Mouse (Mus musculus): ENCODE results near the gene Grin2a. TPM values are rescaled to one million over a fixed set of nuclear protein-coding genes. Genes with fewer than 3 reads are reported as not detected.

Gene Grin2a
- total and polyA plus RNA-seq, 2 experiments = not detected

DNA sequence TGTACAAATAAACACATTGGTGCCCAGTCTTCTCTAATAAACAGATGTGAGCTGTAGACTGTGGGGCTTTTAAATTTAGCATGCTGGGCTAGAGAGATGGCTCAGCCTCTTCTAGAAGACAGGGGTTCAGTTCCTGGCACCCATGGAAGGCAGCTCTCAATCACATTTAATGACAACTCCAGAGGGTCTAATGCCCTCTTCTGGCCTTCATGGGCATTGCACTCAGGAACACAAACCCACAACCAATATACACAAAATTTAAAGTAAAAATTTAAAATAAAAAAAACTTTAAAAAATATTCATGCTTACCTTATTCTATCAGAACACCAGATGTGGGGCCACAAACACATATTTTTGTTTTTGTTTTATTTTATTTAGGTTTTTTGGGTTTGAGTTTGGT is 2.6 kb upstream of the Grin2a start:
- no peaks in the 10 kb centered on the region for H3K79me2 ChIP-seq (ENCODE audit: control insufficient read depth, insufficient read depth, low read length)
- H3K9ac ChIP-seq (ENCODE audit: low read depth, low read length) = no peak overlapping the region
- no peak overlapping the region for H3K27ac ChIP-seq (replicated peaks; ENCODE audit: insufficient read depth, low read depth, low read length)
- H3K36me3 ChIP-seq (ENCODE audit: control insufficient read depth, insufficient read depth, low read length) = no peaks in the 10 kb centered on the region
- TF ChIP-seq CTCF (IDR thresholded peaks at IDR 0.05; ENCODE audit: low read depth, low read length) = no peak
- TF ChIP-seq POLR2A (IDR thresholded peaks at IDR 0.05; ENCODE audit: extremely low read depth, insufficient read depth, low read length) = no peak
- H3K27me3 ChIP-seq (ENCODE audit: control insufficient read depth, insufficient read depth, low read length) = peaks cover 9% of the 10 kb centered on the region
- no peak overlapping the region for H3K4me3 ChIP-seq (ENCODE audit: insufficient read depth, low read depth, low read length)
- DNase-seq (ENCODE audit: extremely low read depth, low read depth, low spot score) = no peak
- no peaks in the 10 kb centered on the region for H3K4me1 ChIP-seq (ENCODE audit: control insufficient read depth, insufficient read depth, low read length)

GRCm38 (mm10) chr16:9995814-9996210 is 452 bp upstream of the Grin2a start:
- no peak for DNase-seq (ENCODE audit: extremely low read depth, low read depth, low spot score)
- WGBS = 28% methylated on average over 13 of the region's 13 CpGs
- Histone ChIP-seq H3K27ac (replicated peaks; ENCODE audit: insufficient read depth, low read depth, low read length) (no peak overlapping the region), H3K4me1 (ENCODE audit: control insufficient read depth, insufficient read depth, low read length) (no peaks in the 10 kb centered on the region), H3K36me3 (ENCODE audit: control insufficient read depth, insufficient read depth, low read length) (no peaks in the 10 kb centered on the region), H3K9ac (ENCODE audit: low read depth, low read length) (no peak overlapping the region), H3K27me3 (ENCODE audit: control insufficient read depth, insufficient read depth, low read length) (peaks cover 12% of the 10 kb centered on the region), H3K79me2 (ENCODE audit: control insufficient read depth, insufficient read depth, low read length) (no peaks in the 10 kb centered on the region), H3K4me3 (ENCODE audit: insufficient read depth, low read depth, low read length) (no peak overlapping the region)
- TF ChIP-seq POLR2A (IDR thresholded peaks at IDR 0.05; ENCODE audit: extremely low read depth, insufficient read depth, low read length) (no peak), CTCF (IDR thresholded peaks at IDR 0.05; ENCODE audit: low read depth, low read length) (no peak)

DNA sequence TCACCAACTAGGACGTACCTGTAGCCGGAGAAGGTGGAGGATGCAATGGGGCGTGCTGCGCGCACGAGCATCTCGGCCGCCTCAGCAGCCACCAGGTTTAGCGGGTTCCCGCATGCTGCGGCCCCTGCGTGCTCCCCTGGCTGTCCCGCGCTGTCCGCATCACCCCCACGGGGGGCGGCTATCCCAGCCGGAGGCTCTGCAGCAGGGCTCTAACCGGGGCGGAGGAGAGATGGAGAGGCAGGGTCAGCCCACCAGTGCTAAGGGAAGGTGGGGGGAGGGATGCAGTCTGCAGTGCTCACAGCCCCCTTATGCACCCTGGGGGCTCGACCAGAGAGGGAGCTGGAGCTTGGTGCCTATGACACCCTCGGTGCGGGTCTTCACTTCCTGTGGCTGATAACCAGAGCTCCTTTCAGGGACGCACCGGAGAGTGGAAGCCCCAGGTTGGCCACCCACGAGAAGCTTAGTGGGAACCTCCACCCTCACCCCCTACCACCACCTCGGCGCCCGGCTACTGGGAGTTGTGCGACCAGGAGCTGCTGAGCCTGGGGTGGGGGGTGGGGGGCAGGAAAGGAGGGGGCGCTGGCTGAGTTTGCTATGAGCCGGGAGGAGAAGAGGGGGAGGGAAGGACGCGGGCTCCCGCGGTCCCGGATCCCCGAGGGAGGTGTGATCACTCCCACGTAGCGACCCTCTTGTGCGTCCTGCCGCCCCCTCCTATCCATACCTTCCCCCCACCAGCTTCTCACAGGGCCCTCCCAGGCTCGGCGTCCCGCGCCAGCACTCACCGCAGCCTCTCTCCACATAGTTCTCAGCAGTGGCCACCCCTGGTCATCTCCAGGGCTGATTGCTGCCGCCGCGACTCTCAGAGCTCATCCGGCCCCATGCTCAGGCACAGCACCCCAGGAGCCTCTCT is 1.1 kb downstream of the Grin2a start:
- peaks cover 12% of the 10 kb centered on the region for H3K27me3 ChIP-seq (ENCODE audit: control insufficient read depth, insufficient read depth, low read length)
- H3K4me1 ChIP-seq (ENCODE audit: control insufficient read depth, insufficient read depth, low read length) = no peaks in the 10 kb centered on the region
- no peak overlapping the region for H3K27ac ChIP-seq (replicated peaks; ENCODE audit: insufficient read depth, low read depth, low read length)
- TF ChIP-seq CTCF (IDR thresholded peaks at IDR 0.05; ENCODE audit: low read depth, low read length) (no peak), POLR2A (IDR thresholded peaks at IDR 0.05; ENCODE audit: extremely low read depth, insufficient read depth, low read length) (no peak)
- no peak overlapping the region for H3K9ac ChIP-seq (ENCODE audit: low read depth, low read length)
- no peaks in the 10 kb centered on the region for H3K79me2 ChIP-seq (ENCODE audit: control insufficient read depth, insufficient read depth, low read length)
- no peak for DNase-seq (ENCODE audit: extremely low read depth, low read depth, low spot score)
- WGBS = 3% methylated on average over 43 of the region's 51 CpGs
- no peaks in the 10 kb centered on the region for H3K36me3 ChIP-seq (ENCODE audit: control insufficient read depth, insufficient read depth, low read length)
- H3K4me3 ChIP-seq (ENCODE audit: insufficient read depth, low read depth, low read length) = no peak overlapping the region

DNA sequence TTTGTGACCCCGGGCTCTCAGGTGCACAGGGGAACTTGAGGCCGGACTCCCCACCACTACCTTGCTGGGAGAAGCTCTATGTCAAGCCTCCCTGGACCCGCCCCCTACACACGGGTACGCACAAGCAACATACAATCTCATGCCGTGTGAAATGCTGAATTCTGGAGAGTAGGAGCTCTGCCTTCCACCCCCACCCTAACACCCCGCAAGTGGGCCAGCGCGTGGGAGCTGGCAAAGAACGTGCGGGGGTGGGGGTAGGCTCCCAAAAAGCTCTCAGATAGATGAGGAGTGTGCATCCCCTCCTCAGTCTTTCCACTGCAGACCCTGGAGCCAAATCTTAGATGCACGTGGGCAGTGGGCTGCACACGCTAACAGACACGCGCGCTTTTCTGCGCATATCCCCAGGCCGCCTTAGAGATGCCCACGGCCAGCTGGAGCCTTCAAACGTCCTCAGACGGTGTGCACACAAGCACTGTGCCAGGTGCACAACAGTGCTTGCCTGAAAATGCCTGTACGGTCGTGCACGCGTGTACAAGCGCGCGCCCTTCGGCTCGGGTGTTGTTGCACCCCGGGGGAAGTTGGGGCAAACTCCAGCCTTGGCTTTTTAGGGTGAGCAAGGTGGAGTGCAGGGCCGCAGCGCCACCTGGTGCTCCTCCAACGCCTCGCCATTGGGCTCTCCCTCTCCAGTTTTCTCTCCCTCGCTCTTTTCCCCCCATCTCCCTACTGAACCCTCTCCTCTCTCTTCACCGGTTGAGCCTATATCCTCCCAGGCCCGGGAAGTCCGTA is 1.9 kb downstream of the Grin2a start:
- no peaks in the 10 kb centered on the region for H3K79me2 ChIP-seq (ENCODE audit: control insufficient read depth, insufficient read depth, low read length)
- no peaks in the 10 kb centered on the region for H3K36me3 ChIP-seq (ENCODE audit: control insufficient read depth, insufficient read depth, low read length)
- peaks cover 12% of the 10 kb centered on the region for H3K27me3 ChIP-seq (ENCODE audit: control insufficient read depth, insufficient read depth, low read length)
- no peaks in the 10 kb centered on the region for H3K4me1 ChIP-seq (ENCODE audit: control insufficient read depth, insufficient read depth, low read length)
- 2% methylated on average over 39 of the region's 39 CpGs for WGBS
- DNase-seq (ENCODE audit: extremely low read depth, low read depth, low spot score) = no peak
- H3K27ac ChIP-seq (replicated peaks; ENCODE audit: insufficient read depth, low read depth, low read length) = no peak overlapping the region
- H3K4me3 ChIP-seq (ENCODE audit: insufficient read depth, low read depth, low read length) = no peak overlapping the region
- no peak for TF ChIP-seq POLR2A (IDR thresholded peaks at IDR 0.05; ENCODE audit: extremely low read depth, insufficient read depth, low read length)
- TF ChIP-seq CTCF (IDR thresholded peaks at IDR 0.05; ENCODE audit: low read depth, low read length) = peak; percentile 80
- H3K9ac ChIP-seq (ENCODE audit: low read depth, low read length) = no peak overlapping the region

DNA sequence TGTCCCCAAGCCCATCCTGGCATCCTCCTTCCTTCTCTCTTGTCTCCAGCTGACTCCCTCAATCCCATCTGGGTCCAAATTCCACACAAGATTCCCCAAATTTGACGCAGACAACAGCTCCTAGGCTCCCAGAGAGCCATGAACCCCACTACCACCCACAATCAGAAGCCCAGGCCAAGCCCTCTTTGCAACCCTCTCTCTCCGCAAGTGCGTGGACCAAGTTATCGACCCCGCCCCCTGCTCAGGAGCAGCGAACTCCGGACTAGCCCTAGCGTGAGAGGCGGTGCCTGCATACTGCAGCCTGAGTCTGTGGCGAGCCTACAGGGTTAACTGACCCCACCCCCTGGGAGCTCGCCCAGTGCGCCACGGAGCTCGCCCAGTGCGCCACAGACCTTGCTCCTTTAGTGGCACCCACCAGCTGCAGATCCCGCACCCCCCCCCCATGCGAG is 2.6 kb downstream of the Grin2a start:
- TF ChIP-seq POLR2A (IDR thresholded peaks at IDR 0.05; ENCODE audit: extremely low read depth, insufficient read depth, low read length) (no peak), CTCF (IDR thresholded peaks at IDR 0.05; ENCODE audit: low read depth, low read length) (no peak)
- H3K4me3 ChIP-seq (ENCODE audit: insufficient read depth, low read depth, low read length) = no peak overlapping the region
- no peak for DNase-seq (ENCODE audit: extremely low read depth, low read depth, low spot score)
- H3K27me3 ChIP-seq (ENCODE audit: control insufficient read depth, insufficient read depth, low read length) = peaks cover 12% of the 10 kb centered on the region
- H3K36me3 ChIP-seq (ENCODE audit: control insufficient read depth, insufficient read depth, low read length) = no peaks in the 10 kb centered on the region
- H3K4me1 ChIP-seq (ENCODE audit: control insufficient read depth, insufficient read depth, low read length) = no peaks in the 10 kb centered on the region
- H3K79me2 ChIP-seq (ENCODE audit: control insufficient read depth, insufficient read depth, low read length) = no peaks in the 10 kb centered on the region
- no peak overlapping the region for H3K27ac ChIP-seq (replicated peaks; ENCODE audit: insufficient read depth, low read depth, low read length)
- 1% methylated on average over 17 of the region's 17 CpGs for WGBS
- no peak overlapping the region for H3K9ac ChIP-seq (ENCODE audit: low read depth, low read length)

All from liver, adult 2 months (tissue).